Mouse (Mus musculus) gastrocnemius, adult 18-20 months (tissue): ENCODE results near the gene Rbm8a. TPM values are rescaled to one million over a fixed set of nuclear protein-coding genes. Genes with fewer than 3 reads are reported as not detected.
"Not testable (repeated sequence)": the region's sequence is repeated elsewhere in the genome, so short reads cannot be mapped to it uniquely, and the experiment has no call there.

ENCODE experiments used
- DNase-seq: peaks from one replicate; pipeline ENCODE4 v3.0.0; 2021; ENCODE audit warnings: low spot score
- total RNA-seq, 2 experiments: library from RNA; stranded (reverse); gene quantifications; 2 replicates each; pipeline ENCODE4 v1.2.3; 2021

The Rbm8a gene
- total RNA-seq, 2 experiments from 2014 or later = 24.4 to 33.3 TPM

DNA sequence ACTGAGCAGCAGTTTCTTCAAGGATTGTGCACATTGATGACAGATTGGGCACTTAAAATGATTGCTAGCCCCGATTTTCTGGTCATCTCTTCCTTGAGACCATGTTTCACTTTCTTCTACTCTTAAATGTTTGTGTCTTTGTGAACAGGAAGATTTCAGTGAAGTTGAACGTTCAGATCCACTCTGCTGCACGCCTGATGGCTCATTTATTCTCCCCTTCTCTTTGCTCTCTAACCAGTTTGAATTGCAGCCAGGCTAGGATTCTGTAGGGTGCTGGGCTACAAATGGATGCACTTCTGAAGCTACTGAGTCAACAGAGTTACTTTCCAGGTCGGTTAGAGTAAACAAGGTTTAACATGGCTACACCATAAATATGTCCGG lies 27.0 kb upstream of the Rbm8a start:
- no peak for DNase-seq

DNA sequence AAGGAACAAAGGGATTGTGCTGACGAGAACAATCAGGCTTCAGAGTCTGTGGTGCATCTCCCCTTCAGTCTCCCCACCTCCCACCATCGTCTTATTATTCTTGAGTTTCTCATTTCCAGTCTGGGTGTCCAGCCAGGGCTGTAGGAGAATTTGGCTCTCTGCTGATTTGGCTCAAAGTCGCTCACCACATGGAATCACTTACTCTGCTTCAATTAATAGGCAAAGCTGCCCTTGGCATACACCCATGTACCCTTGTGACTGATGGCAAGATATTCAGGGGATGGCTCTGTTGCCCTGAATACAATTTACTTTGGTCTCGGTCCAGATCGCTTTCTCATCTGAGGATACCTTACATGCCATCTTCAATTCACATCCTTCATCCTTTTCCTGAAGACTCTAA lies 26.4 kb upstream of the Rbm8a start:
- DNase-seq = no peak

DNA sequence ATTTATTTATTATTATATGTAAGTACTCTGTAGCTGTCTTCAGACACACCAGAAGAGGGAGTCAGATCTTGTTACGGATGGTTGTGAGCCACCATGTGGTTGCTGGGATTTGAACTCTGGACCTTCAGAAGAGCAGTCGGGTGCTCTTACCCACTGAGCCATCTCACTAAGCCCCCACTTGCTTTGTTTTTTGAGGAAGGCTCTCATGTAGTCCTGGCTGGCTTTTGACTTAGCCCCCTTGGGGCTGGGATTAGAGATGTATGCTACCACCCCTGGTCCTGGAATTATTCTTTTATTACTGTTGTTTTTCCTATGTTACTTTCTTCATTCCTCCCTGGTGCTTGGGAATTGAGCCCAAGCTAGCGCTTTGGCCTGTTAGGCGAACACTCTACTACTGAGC lies 23.7 kb upstream of the Rbm8a start:
- not testable (repeated sequence) for DNase-seq

DNA sequence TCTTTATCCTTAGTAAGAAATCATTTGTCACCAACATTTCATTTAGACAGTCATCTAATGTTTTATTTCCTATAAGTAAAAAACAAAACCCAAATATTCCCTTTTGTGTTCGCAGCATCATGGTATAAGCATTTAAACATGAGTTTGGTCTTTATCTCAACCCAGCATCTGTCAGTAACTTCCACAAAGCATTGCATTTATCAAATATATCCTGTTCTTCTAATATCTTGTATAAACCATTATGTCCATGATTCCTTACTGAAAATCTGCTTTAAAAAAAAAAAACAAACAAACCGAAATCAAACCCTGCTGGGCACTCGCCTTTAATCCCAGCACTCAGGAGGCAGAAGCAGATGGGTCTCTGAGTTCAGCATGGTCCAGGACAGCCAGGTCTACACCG lies 23.1 kb upstream of the Rbm8a start:
- no peak for DNase-seq

DNA sequence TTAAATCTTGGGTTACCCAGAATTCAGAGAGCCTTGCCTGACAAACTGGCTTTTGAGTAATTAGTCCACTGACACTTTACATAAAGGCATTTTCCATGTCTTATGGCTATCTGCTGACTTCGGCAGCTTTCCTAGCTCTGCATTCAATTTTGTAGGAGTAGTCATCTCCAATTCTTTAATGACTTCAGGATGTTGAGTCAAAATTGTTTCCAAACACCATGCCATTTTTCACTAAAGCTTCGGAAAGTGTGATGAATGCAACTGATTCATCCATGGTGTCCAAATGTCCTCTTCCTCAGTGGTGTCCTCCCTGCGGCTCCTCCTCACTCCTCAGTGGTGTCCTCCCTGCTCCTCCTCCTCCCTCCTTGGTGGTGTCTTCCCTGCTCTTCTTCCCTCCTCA lies 11.8 kb upstream of the Rbm8a start:
- DNase-seq = no peak

DNA sequence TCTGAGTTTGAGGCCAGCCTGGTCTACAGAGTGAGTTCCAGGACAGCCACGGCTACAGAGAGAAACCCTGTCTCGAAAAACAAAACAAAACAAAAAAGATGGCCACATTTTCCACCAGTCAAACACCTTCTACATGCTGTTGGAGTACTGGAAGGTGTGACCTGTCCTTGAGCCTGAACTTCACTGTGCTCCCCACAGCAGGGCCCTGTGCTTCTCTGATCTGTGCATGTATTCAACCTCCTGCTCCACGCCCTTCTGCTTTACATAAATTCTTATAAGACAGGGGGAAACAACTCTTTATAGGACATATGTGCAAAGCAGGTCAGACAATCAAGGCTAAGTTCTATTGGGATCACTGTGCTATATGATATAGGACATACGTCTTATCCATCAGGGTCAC lies 6.5 kb upstream of the Rbm8a start:
- no peak for DNase-seq

DNA sequence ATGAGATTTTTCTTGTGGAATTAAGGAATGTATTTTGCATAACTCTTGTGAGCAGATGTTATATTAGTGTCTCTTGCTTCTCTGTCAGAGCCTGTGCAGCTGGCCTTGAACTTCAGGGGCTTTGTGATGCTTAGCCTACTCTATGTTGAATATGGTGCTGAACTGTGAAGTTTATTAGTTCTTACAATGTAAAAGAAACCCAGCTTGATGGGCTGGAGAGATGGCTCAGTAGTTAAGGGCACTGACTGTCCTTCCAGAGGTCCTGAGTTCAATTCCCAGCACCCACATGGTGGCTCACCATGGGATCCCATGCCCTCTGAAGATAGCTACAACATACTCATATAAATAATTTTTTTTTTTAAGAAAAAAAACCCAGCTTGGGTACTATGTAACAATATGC lies 2.3 kb downstream of the Rbm8a start:
- DNase-seq = no peak

DNA sequence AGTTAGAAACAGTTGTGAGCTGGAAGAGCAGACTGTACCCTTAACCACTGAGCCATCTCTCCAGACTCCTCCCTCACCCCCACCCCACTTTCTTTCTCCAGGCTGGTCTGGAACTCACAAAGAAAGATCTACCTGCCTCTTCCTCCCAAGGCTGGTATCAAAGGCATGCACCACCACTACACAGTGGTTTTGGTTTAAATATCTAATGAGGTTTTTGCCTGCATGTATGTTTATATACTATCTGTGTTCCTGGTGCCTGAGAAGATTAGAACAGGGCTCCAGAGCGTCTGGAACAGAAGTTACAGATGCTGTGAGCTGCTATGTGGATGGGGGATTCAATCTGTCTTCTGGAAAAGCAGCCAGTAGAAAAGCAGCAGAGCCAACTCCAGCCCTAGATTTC lies 4.3 kb downstream of the Rbm8a start:
- DNase-seq = no peak

DNA sequence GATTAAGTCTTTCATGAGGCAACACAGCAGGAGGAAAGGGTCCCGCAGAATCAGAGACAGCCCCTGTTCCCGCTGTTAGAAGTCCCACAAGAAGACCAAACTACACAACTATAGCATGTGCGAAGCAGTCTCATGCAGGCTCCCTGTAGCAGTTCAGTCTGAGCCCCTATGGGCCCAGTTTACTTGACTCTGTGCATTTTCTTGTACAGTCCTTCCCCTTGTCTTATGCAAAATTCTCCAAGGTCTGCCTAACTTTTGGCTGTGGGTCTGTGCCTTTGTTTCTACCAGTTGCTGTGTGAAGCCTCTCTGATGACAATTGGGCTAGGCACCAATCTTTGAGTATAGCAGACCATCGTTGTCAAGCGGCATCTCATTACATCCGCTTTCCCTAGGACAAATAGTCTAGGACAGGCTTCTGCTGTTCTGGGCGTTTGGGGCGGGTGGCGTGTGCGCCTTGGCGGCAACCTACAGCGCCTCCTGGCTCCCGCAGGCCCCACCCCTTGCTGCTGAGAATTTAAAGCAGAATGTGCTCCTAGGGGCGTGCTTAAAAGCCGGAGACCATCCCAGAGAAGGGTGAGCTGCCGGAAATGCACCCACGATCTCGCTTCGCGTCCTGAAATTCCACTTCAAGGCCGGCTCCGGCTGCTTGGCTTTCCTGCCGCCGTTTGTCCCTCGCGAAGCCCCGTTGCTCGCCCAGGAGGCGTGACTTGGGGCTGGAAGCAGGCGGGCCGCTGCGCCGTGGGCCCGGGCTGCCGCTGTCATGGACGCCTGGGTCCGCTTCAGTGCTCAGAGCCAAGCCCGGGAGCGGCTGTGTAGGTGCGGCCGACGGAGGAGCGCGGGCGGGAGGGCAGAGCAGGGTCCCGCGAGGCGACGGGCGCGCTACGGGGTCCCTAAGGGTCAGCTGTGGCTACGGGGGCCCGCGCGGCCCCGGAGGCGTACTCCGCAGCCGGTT lies 5.5 kb downstream of the Rbm8a start, which contains the start of the genes Pex11b and Gm42957:
Gene Pex11b (plus strand): TSS at position 449 of the 952 bp plus-strand sequence.
Gene Gm42957 (plus strand): TSS at position 547 of the 952 bp plus-strand sequence.
- DNase-seq = peak; percentile 83

DNA sequence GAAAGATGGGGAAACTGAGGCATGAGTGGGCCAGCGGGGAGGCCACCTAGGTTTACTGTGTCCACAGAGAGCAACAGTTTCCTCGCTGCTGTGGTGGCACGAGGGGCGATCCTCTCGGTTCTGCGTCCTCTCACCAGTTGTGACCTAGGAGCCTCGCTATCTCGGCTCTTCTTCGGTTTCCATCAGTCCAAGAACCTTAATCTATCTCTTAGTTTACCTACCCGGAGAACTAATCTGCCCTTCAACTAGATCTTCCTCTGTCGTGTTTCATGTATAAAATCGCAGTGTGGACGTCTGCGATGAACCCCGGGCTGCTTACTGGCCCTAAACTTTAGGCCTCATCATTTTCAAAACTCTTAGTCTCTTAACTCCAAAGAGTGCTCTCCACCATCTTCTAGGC lies 6.2 kb downstream of the Rbm8a start:
- no peak for DNase-seq

DNA sequence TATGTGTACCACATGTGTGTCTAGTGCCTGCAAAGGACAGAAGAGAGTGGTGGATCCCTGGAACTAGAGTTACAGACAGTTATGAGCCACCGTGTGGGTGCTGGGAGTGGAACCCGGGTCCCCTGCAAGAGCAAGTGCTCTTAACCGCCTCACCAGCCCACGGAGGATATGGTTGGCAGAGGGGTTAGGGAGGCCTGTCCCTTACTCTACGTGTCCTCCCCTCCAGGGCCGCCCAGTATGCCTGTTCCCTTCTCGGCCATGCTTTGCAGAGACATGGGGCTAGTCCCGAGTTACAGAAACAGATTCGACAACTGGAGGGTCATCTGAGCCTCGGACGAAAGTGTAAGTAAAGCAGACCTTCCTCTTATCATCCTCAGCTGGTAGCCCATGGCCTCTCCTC lies 6.7 kb downstream of the Rbm8a start:
- DNase-seq = no peak

DNA sequence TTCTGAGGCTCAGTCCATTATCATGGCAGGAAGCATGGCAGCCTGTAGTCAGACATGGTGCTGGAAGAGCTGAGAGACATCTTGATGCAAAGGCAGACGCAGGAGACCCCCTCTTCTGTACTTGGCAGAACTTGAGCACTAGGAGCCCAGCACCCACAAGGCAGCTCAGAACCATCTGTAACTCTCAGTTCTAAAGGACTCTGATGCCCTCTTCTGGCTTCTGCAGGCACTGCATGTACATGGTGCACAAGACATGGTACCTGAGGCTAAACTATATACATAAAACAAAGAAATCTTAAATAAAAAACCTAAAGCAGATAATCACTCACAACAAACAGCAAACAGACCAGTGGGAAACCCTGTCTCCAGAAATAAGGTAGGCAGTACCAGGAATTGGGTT lies 9.5 kb downstream of the Rbm8a start:
- DNase-seq = peak; percentile 61

DNA sequence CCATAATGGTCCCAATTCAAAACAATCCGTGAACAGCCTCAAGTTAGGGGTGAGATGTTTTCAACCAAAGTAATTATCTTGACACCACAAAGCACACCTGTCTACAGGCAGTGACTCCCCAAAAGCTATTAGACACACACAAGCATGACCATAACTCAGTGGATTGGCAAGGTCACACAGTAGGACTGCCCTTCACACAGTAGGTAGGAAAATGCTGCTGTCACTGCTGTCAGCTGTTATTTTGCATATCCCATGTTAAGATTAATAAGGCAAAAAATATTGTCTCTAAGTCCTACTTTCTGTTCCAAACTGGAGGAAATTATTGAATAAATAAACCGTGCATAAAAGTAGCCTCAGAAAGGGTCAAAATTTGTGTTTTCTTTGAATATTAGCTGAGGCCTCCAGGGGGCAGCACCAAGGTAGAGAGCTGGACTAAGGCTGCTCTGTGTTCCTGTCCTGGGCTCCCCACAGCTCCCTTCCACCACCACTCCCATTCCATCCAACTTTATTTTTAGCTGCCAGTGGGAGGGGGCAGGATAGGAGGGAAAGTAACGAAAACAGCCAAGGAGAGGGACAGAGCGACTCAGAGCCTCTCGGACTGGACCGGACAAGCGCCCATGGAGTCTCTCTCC lies 15.4 kb downstream of the Rbm8a start, which contains the start of gene Itga10:
Gene Itga10 (plus strand): TSS at position 567 of the 632 bp plus-strand sequence.
- DNase-seq = peak; percentile 43

DNA sequence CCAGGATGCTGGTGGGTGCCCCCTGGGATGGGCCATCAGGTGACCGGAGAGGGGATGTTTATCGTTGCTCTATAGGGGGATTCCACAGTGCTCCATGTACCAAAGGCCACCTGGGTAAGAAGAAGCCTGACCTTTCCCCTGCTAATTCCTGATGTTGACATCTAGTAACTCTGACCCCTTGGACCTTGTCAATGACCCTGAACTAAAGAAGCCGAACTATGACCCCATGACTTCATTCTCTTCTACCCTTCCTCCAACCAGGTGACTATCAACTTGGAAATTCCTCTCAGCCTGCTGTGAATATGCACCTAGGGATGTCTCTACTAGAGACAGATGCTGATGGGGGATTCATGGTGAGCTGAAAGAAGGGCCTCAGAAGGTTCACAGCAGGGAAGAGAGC lies 17.6 kb downstream of the Rbm8a start:
- DNase-seq = no peak

DNA sequence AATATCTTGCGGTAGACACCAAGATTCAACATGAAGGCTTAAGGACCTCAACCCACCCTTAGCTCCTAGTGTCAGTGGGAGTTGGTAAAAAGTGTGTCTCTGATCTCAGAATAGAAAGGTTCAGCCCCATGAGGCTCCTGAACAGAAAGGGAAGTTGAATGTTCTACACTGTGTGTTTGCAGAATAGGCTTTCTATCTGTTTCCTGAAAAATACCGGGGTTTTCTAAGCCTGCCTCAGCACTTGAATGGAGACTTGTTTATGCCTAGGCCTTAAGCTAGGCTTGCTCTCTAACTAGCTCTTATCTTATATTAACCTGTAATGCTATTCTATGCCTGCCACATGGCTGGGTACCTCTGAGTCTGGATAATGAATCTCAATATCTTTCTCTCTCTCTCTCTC lies 31.2 kb downstream of the Rbm8a start:
- no peak for DNase-seq

DNA sequence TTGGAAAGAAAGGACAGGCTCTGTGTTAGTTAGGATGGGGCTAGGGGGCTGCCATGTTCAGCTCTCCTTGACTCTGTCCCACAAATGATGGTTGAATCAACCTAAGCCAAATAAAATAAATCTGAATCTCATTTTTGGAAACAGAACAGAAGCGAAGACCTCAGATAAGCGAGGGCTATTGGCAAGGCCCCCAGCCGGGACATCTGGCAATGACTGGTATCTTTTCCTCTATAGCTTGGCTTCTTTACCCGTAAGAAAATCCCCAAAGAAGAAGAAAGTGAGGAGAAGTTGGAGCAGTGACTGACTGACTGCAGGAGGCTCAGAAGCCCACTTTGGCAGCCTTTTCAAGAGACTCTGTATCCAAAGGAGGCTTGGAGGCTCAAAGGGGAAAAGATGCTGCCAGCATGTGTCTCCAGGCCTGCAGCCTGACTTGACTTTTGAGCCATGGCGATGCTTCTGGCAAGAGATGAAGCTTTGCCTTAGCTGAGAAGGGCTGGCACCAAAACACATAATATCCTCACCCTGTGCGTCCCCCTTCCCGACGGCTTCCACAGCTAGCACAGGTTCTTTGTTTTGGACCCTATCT lies 33.1 kb downstream of the Rbm8a start:
- DNase-seq = no peak

DNA sequence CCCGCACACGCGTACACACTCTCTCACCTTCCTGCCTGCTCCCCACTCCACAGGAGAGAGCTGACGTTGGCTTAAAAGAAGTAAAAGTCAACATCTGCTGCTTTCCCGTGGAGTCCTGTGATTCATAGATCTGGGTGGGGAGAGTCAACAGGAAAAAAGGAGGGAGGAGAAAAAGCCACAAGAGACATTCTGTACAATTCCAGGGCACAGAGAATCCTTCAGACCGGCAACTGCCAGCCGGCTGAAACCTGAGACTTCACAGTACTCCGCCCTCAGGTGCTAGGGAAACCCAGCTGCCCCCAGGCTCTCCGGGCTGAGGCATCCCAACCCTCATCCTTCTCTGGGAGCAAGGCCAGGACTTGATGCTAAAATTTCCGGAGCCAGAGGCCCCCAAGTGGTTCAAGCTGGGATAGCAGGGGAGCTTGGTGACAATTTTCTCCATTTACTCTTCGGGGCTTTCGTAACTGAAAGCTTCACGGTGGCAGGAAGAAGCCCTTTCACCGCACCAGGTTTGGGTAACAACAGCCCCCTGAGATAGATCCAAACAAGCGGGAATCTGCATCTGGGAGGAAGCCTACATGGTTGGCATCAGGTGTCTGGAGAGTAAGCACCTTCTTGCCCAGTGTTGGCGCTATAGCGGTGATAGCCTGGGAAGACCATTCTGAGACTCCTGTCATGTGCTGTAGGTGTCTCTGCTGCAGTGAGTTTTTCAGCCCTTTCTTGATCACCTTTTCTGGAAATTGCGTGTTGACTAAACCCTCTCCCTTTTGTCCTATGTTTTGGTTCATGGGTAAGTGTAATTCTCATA lies 33.9 kb downstream of the Rbm8a start:
- peak; percentile 87 for DNase-seq

DNA sequence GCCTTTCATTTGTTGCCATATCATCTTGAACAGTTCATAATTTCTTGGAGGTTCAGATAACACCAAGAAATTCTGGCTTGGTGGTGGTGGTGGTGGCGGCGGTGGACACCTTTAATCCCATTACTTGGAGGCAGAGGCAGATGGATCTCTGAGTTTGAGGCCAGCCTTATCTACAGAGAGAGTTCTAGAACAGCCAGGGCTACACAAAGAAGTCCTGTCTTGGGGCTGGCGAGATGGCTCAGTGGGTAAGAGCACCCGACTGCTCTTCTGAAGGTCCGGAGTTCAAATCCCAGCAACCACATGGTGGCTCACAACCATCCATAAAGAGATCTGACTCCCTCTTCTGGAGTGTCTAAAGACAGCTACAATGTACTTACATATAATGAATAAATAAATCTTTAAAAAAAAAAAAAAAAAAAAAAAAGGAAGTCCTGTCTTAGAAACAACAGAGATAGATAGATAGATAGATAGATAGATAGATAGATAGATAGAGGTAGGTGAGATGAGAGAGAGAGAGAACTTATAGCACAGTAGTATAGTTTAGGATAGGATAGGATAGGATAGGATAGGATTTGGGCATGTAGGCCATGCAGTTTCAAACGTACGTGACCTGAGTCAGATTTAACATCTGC lies 36.1 kb downstream of the Rbm8a start:
- not testable (repeated sequence) for DNase-seq

DNA sequence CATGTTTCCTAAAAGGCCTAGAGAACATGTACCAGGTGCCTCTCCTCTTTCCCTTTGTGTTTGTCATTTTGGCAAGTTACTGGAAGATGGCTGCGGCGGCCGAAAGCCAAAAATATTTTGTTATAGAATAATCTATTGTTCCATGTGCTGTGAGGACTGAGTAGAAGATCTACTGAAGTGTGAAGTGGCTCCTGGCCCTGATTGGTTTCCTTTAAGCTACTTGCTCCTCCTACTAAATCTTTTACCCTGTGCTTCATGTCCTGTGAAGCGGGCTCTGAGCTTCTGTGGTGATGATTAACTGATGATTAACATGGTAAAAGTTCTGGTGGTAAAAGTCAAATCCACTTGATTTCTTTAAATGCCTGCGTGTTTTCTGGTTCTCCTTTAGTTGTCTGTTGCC lies 37.2 kb downstream of the Rbm8a start:
- DNase-seq = no peak

DNA sequence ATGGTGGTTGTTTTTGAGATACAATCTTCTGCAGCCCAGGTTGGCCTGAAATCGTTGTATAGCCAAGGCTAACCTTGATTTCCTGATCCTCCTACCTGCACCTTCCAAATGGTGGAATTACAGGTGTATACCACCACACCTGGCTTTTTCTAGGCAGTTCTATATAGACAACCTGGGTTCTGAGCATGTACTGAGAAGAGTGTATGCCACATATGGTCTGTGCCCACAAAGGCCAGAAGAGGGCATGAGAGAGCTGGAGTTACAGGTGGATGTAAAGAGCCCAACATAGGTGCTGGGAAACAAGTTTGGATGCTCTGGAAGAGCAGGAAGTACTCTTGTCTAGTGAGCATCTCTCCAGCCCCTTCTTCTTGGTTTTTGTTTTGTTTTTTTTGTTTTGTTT lies 37.6 kb downstream of the Rbm8a start:
- no peak for DNase-seq
